Mouse (Mus musculus) adrenal gland, adult 18-20 months (tissue): ENCODE measurements at regions not wholly inside any gene's neighbourhood (a gene's known extent, or its start where the extent isn't known, plus 50 kb on each side); places are given as distances from the start of the nearest gene placed in this dataset.

Experiments used
- DNase-seq, 2 experiments: peaks; one replicate each; pipeline ENCODE4 v3.0.0; 2021 to 2022; ENCODE audit warnings: low spot score in 2 of 2

DNA sequence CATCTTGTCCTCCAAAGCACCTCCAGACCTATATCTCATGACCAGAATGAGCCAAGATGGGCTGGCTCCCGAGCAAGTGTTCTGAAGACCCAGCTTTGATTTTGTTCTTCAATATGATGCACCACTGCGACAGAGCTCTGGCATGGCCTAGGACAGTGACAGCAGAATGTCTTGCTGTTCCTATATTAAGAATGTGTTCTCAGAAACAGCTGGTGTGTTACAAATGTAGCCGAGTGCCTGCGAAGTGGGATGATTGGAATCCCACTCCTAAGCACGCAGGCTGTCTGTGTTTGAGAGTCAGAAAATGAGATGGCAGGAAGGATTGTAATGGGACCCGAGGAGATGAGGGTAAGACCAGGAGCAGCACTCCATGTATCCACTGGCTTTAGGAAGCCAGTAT lies 355.1 kb upstream of the Smarca2 start:
- no peak for DNase-seq

GRCm38 (mm10) chr19:26258677-26259076 lies 346.2 kb upstream of the Smarca2 start:
- no peak for DNase-seq

GRCm38 (mm10) chr19:26261530-26261929 lies 343.3 kb upstream of the Smarca2 start:
- DNase-seq, result no peak

GRCm38 (mm10) chr19:26296360-26296759 lies 308.5 kb upstream of the Smarca2 start:
- DNase-seq, result no peak

GRCm38 (mm10) chr19:26308477-26309135 lies 296.2 kb upstream of the Smarca2 start:
- DNase-seq, result no peak

GRCm38 (mm10) chr19:26318977-26319376 lies 285.9 kb upstream of the Smarca2 start:
- DNase-seq, result no peak

DNA sequence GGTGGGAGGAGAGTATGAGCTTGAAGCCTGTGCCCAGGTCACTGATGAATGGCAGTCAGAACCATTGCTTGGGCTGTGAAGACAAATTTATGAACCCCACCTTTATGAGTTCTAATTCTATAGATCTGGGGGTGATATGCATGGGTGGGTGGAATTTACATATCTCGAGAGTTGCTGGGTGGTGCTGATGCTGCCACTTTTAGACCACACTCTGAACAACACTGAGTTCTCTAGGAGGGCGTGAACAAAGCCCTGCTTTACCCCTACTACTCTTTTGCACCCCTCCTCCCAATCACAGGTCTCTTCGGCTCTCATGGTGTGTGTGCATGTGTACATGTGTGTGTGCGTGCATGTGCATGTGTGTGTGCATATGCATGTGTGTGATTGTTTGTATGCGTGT lies 281.2 kb upstream of the Smarca2 start:
- DNase-seq, result no peak

DNA sequence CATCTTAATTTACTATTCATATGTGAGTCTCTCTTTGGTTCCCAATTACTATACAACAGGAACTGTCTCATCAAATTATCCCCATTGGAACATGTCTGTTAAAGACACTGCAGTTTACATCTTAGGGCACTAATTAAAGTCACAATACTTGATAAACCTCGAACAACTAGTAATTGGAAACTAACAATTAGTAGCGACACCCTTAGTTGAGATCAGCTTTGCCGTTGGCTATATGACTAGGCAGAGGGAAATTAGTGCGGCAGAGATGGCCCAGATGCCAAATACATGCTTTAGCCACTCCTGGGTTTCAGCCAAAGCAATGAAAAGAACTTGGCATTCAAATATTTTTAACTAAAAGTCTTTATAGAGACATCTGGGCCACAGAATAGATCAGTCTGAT lies 265.7 kb upstream of the Smarca2 start:
- DNase-seq, result no peak

- no peak for DNase-seq
Measured at GRCm38 (mm10) chr19:26340155-26340554, 264.7 kb upstream of the Smarca2 start.

DNA sequence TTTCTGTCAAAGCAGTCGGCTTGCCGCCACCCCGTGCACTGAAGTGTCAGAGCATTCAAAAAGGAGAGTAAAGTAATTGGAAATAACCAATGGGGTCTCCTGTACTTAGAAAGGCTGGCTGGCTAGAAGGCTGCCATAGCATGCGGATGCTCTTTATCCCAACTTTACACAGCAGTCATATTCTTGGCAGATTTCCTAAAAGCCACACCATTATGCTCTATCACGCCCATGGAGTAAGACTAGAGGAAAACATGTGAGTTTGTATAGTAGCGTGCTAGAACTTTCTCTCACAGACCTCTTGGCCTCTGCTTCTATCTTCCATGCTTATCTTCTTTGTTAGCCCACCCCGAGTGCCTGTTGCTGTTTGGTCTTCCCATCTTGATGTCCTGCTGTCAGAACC lies 249.8 kb upstream of the Smarca2 start:
- no peak for DNase-seq

- no peak for DNase-seq
Measured at GRCm38 (mm10) chr19:26383961-26384381, 220.9 kb upstream of the Smarca2 start.

GRCm38 (mm10) chr19:26386075-26386474 lies 218.8 kb upstream of the Smarca2 start:
- no peak for DNase-seq

- DNase-seq, result no peak
Measured at GRCm38 (mm10) chr19:26412684-26413083, 192.2 kb upstream of the Smarca2 start.

DNA sequence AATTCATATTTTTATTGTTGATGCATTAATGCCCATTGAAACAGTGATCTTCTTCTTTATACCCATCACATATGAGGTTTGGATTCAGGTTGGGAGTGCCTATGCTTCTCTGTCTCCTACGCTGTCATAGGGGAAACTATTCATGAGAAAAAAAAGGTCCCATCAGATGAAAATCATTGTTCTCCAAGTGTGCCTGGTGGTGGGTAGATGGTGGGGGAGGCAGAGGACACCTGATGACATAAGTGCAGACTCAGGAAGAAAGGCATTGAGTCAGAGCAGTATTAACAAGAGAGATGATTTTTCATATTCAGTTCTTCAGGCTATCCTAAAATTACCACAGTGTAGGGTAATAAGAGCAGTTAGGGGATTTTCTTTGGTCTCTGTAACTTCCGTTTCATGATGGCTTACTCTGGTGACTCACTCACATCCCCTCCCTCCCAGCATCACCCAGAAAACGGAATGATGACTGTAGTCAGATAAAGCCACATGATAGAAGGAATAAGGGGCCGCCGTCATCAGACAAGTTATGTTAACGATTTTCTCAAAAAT lies 190.3 kb upstream of the Smarca2 start:
- no peak for DNase-seq

DNA sequence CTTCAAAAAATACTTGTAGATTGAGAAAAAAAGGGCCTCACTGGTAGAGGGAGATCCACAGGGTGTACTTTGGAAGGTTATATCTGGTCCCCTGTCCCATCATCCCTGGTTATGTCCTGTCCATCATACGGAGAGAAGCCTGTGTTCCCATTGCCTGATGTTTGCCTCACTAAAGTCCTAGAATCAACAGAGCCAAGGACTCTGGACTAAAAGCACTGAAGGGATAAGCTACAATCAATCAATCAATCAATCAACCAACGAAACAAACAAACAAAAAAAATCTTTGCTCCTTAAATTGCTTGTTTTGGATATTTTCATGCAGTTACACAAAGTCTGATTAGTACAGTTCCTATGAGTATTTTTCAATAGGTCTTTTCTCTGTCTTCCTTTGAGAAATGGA lies 185.1 kb upstream of the Smarca2 start:
- DNase-seq, result no peak

DNA sequence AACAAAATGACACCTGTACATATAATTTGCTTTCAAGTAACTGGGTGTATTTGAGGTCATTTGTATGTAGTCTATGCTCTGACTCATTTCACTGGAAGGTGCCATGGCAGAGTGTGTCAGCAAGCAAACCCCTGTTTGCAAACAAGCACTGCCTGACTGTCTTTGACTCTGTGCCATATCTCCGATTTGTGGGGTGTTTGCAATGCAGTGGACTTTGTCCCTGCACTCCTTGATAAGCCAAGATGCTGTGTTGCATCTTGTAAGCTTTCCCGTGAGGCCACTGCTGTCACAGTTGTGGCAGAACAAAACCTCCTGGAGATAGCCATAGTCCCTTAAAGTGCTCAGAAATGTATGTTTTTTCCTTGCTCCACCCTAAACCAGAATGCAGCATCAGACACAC lies 165.7 kb upstream of the Smarca2 start:
- no peak for DNase-seq

- no peak for DNase-seq
Measured at GRCm38 (mm10) chr19:26445309-26445708, 159.5 kb upstream of the Smarca2 start.

DNA sequence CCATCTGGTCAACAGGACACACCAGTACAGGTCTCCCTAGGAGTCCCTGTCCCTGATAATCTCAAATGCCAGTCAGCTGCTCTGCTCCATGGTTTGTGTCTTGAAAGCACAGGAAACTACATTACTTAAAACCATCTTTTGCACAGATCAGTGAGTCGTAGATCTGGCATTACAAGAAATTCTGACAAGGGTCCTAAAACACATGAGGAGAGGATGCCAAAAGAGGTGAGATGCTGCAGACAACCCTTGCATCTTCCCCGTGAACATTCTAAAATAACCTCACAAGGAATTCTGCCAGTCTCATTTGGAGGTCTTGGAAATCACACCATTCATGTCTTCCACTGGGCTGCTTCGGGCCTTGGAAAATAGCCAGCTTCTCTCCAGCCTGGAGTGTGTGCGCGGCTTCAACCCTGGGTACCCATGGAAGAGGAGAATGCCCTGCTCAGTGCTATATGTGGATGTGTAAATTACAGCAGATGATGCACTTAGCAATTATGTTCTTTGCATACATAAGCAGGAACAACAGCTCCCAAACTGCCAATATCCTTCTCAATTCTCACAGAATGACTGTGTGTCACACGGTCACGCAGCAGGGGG lies 157.3 kb upstream of the Smarca2 start:
- no peak for DNase-seq

GRCm38 (mm10) chr19:26461712-26462111 lies 143.1 kb upstream of the Smarca2 start:
- no peak for DNase-seq

DNA sequence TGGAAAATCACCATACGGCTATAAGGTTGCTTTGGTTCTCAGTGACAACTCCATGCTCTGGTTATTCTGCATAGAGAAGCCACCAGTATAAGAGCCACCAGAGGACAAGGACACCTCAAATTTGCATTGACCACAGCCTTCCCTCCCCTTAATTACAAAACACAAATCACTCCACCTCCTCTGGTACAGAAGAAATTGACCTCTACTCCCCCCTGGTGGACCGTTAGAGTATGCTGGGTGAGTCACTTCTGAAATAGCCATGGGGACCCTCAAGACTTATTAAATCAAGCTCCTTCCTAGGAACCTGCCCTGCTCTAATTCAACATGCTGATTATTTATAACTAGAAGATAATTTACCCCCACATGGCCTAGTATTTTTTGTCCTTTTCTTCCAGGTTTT lies 139.6 kb upstream of the Smarca2 start:
- no peak for DNase-seq

GRCm38 (mm10) chr19:26466244-26466643 lies 138.6 kb upstream of the Smarca2 start:
- no peak for DNase-seq

DNA sequence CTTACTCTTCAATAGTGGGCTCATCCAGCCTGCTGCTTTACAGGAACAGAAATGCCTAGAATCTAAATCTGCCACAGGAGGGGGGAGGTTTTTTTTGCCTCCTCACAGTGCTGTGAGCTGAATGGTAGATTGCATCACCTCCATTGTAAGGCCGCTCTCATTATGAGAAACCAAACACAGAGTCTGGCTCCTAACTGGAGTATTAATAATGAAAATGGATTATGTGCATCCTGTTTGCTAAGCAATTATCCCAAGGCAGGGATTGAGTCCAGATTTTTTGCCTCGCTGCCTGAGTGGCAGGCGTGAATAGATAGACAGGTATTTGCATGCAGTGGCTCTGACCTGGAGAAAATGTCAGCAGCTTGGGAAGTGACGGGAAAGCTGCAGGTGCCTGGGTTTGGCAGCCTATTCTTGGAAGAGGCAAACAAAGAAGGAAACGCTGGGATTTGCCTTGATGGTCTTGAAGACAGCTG lies 137.6 kb upstream of the Smarca2 start:
- no peak for DNase-seq

- DNase-seq, result no peak
Measured at GRCm38 (mm10) chr19:26472659-26473058, 132.2 kb upstream of the Smarca2 start.
